Mouse (Mus musculus) heart, adult 8-10 months (tissue): Measurements from ENCODE around the gene Aip. TPM values are rescaled to one million over a fixed set of nuclear protein-coding genes. Genes with fewer than 3 reads are reported as not detected.

Source experiments
- DNase-seq: peaks from one replicate; pipeline ENCODE4 v3.0.0; 2022; ENCODE audit warnings: low spot score
- total RNA-seq, 4 experiments: library from RNA; stranded (reverse); gene quantifications; 2 replicates each; pipeline ENCODE4 v1.2.4; 2022

The Aip gene
- 10 to 100 TPM; 65.9 to 79.6 (median 70.7) TPM for total RNA-seq

GRCm38 (mm10) chr19:4125741-4126696 lies at the start of gene Aip:
TSS of gene Aip (minus strand) at chr19:4125858.
- peak; percentile 97 for DNase-seq

DNA sequence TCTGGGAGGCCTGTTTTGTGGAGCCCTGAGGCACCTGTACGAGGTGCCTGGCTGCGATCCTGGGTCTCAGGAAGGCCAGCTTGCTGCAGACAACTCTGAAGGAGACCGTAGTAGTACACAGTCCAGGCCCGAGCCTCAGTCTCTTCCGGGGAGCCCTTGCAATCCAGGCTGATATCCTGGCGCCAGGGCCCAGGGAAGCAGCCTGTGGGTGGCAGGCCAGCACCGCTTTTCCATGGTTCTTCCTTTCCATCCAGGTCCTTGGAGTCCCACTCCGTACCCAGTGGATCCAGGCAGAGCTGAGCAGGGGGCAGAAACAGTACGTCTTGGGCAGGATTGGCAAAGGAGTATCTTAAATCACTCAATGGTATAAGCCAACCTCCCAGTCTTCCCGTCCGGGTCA lies 47.3 kb upstream of the Aip start:
- no peak for DNase-seq

GRCm38 (mm10) chr19:4171393-4172290 lies 46.0 kb upstream of the Aip start:
- no peak for DNase-seq

DNA sequence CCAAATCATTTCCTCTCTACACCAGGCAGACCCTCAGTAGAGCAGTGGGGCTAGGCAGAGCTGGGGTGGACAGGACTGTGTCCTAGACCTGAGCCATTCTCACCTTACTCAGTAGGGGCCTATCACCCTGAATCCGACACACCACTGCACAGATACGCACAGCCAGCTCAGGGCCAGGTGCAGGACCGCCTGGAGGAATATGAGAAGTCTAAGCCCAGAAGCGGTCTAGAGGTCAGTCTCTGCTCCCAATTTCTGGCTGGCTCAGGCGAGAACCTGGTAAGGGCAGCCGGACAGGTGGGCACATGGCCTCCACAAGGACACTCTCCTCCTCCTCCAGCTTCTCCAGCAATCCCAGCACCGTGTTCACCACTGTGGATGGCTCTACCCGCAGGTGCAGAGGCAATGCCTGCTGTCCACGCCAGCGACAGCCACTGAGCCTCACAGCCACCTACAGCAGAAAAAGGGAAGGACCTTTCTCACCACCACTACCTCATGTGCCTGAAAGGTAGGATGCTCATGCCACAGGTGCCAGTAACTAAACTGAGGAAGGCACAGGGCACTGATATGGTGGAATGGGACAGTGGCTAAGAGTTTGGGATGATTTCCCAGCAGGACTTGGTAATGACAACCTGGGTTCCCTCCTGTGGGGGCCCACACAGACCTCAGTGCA lies 45.2 kb upstream of the Aip start:
- DNase-seq = no peak

GRCm38 (mm10) chr19:4169810-4170209 lies 44.2 kb upstream of the Aip start:
- DNase-seq = no peak

DNA sequence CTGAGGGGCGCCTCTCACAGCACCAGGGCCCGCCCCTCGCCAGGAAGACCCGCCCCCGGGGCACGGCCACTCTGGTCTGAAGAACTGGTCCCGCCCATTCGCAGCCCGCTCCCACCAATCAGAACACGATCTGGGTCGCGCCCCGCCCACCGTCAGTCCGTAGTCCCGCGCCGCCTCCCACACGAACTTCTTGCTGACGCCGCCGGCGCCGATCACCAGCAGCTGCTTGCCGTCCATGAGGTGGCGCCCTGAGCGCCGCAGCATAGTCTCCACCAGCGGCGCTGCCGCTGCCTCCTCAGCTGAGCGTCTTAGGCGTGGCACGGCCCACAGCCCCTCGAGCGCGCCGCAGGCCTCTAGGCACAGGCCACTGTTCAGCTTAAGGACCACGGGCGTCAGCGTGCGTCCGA lies 43.7 kb upstream of the Aip start:
- peak; percentile 99 for DNase-seq

- DNase-seq = no peak
Observed at GRCm38 (mm10) chr19:4166678-4167476, 41.2 kb upstream of the Aip start.

DNA sequence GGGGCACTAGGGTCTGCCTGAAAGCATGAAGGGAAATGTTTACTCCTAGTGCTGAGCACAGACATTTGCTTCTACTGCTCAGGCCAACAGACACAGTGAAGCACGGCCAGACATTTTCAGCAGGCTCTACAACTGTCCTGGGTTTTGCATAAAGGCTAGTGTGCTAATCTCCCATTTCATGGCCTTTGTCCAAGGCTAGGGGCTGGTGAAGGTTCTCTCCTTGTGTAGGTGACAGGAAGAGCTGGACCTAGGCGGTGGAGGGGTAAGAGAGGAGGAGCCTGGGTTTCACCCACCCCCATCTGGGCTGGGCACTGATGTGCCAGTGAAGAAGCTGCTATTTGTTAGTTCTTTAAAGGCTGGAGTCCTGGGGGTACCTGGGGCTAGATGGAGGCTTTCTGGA lies 39.1 kb upstream of the Aip start:
- DNase-seq = no peak

DNA sequence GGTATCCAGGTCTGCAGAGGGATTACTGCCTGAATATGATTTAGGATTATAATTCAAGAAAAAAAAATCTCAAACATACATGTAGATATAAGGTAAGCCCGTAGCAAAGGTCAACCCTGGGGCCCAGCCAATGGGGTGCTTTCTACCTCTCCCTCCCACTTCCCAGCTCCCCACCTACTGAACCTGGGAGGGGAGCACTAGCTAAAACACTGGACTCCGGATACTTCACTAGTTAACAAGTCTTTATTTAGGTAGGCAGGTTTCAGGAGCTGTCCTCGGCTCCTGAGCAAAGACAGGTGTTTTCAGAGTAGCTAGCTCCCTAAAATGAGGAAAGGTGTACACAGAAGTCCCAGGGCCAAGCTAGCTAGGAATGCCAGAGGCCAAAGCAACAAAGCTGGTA lies 38.4 kb upstream of the Aip start:
- DNase-seq = no peak

- DNase-seq = no peak
Observed at GRCm38 (mm10) chr19:4163543-4163887, 37.9 kb upstream of the Aip start.

- DNase-seq = peak; percentile 99
Observed at GRCm38 (mm10) chr19:4162646-4163542, 37.2 kb upstream of the Aip start, which contains the start of gene Rps6kb2. TSS of gene Rps6kb2 (minus strand) at chr19:4163354.

- DNase-seq = no peak
Observed at GRCm38 (mm10) chr19:4159049-4159448, 33.4 kb upstream of the Aip start.

GRCm38 (mm10) chr19:4156771-4157170 lies 31.1 kb upstream of the Aip start:
- DNase-seq = no peak

DNA sequence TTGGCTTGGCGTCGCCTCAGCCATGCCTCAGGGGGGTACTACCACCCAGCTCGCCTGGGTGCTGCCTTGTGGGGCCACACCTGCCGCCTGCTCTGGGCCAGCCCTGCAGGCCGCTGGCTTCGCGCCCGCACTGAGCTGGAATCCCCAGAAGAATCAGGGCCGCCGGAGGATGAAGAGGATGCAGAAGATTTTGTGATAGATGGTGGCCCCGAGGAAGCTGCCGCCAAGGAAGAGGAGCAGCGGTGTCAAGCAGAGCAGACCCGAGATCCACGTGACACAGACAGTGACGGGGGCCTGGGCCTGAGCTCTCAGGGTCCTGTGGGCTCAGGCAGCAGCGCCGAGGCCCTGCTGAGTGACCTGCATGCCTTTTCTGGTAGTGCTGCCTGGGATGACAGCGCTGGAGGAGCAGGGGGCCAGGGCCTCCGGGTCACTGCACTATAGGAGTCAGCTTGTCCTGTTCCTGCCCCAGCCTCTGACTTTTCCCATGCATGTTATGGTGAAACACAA lies 30.5 kb upstream of the Aip start:
- no peak for DNase-seq

GRCm38 (mm10) chr19:4155223-4156072 lies 29.8 kb upstream of the Aip start:
- no peak for DNase-seq

- DNase-seq = no peak
Observed at GRCm38 (mm10) chr19:4154437-4155222, 29.0 kb upstream of the Aip start.

GRCm38 (mm10) chr19:4153232-4153654 lies 27.6 kb upstream of the Aip start, which contains the start of gene Ptprcap:
TSS of gene Ptprcap (plus strand) at chr19:4153604.
- DNase-seq = no peak
